16 mouse cellular contexts compared by ENCODE assay signal in genomic region chr10:130293741-130294408, GRCm38 (mm10). TPM values are rescaled to one million over a fixed set of nuclear protein-coding genes. Genes with fewer than 3 reads are reported as not detected.
DNase-seq lines count a peak whose midpoint lies in the region; ATAC-seq and TF ChIP-seq lines count a peak whose summit lies in the region.
"Had no signal": no experiment of that assay in that cellular context is flagged by ENCODE, and none has a peak within 500 bp of the region (broad histone marks: within the 10 kb centered on the region; RNA-seq: fewer than 3 reads in every experiment).

No protein-coding gene starts in this region.

- no peak for TF ChIP-seq POLR2A in testis, adult 2 months (IDR thresholded peaks at IDR 0.05; ENCODE audit: control insufficient read depth, low read depth, low read length)
- TF ChIP-seq POLR2A in kidney, adult 2 months (IDR thresholded peaks at IDR 0.05; ENCODE audit: low read depth, low read length): no peak

- H3K9me3 ChIP-seq in forebrain, embryonic 12.5 days: no peaks in the 10 kb centered on the region
- H3K9me3 ChIP-seq in hindbrain, embryonic 16.5 days (ENCODE audit: control insufficient read depth, low read length): no peaks in the 10 kb centered on the region
- H3K9me3 ChIP-seq: lung, embryonic 15.5 days had no signal

- no peak overlapping the region for H3K27ac ChIP-seq in testis, adult 2 months (ENCODE audit: control insufficient read depth, insufficient read depth, low read depth, low read length)
- H3K27ac ChIP-seq in forebrain, embryonic 12.5 days: peak overlapping the region; percentile 13; the same call in 1 of the 2 replicates
- H3K27ac ChIP-seq in hindbrain, embryonic 16.5 days (ENCODE audit: low read depth, low read length): no peak overlapping the region
- H3K27ac ChIP-seq in kidney, adult 2 months (ENCODE audit: insufficient read depth, low read depth, low read length): no peak overlapping the region
- H3K27ac ChIP-seq: lung, embryonic 15.5 days; stomach, postnatal 0 days had no signal

- H3K4me1 ChIP-seq in testis, adult 2 months (ENCODE audit: control insufficient read depth, insufficient read depth, low read length): no peaks in the 10 kb centered on the region
- peaks cover 13% of the 10 kb centered on the region for H3K4me1 ChIP-seq in forebrain, embryonic 12.5 days
- H3K4me1 ChIP-seq in hindbrain, embryonic 16.5 days (ENCODE audit: control insufficient read depth, insufficient read depth, low read depth, low read length): no peaks in the 10 kb centered on the region; the same call in 1 of the 2 replicates
- no peaks in the 10 kb centered on the region for H3K4me1 ChIP-seq in kidney, adult 2 months (ENCODE audit: control insufficient read depth, insufficient read depth, low read length)
- H3K4me1 ChIP-seq: lung, embryonic 15.5 days had no signal

- ATAC-seq in forebrain, embryonic 12.5 days (ENCODE audit: low FRiP score): peak; percentile 78
- ATAC-seq in hindbrain, embryonic 16.5 days: 0 out of 2 replicates have a peak, but pooled peaks have one; percentile 52
- no peak for ATAC-seq in erythroblast, adult 5-6 weeks (replicated peaks; ENCODE audit: low FRiP score, poor library complexity, severe bottlenecking)

- no peak for DNase-seq in testis, postnatal 14 days (ENCODE audit: low spot score)
- DNase-seq in frontal cortex, postnatal 10 days (ENCODE audit: low spot score in 2 of 2): no peak
- DNase-seq in kidney, adult 2 months: no peak
- DNase-seq: adrenal gland, postnatal 36 days; heart, postnatal 36 days; kidney, adult 8-10 months had no signal

- no peaks in the 10 kb centered on the region for H3K36me3 ChIP-seq in testis, adult 2 months (ENCODE audit: control insufficient read depth, insufficient read depth, low read length)
- H3K36me3 ChIP-seq in forebrain, embryonic 12.5 days (replicated peaks): no peaks in the 10 kb centered on the region
- no peaks in the 10 kb centered on the region for H3K36me3 ChIP-seq in hindbrain, embryonic 16.5 days (ENCODE audit: control insufficient read depth, insufficient read depth, low read length)
- H3K36me3 ChIP-seq in kidney, adult 2 months (ENCODE audit: control insufficient read depth, insufficient read depth, low read length): no peaks in the 10 kb centered on the region
- H3K36me3 ChIP-seq: lung, embryonic 15.5 days had no signal

- no peak for TF ChIP-seq CTCF in testis, adult 2 months (IDR thresholded peaks at IDR 0.05; ENCODE audit: control insufficient read depth, insufficient read depth, insufficient replicate concordance, low read depth, low read length)
- no peak for TF ChIP-seq CTCF in kidney, adult 2 months (conservative IDR thresholded peaks at IDR 0.05; ENCODE audit: insufficient read depth, insufficient read length, low read depth, low read length)

- no peak overlapping the region for H3K4me2 ChIP-seq in forebrain, embryonic 12.5 days
- H3K4me2 ChIP-seq in hindbrain, embryonic 16.5 days (ENCODE audit: low read length): no peak overlapping the region
- H3K4me2 ChIP-seq: lung, embryonic 15.5 days had no signal

- peak overlapping the region; percentile 34; the same call in 1 of the 2 replicates for H3K4me3 ChIP-seq in testis, adult 2 months (ENCODE audit: control insufficient read depth, low read depth, low read length)
- no peak overlapping the region for H3K4me3 ChIP-seq in forebrain, embryonic 12.5 days (replicated peaks)
- H3K4me3 ChIP-seq in hindbrain, embryonic 16.5 days (ENCODE audit: low read length): no peak overlapping the region
- no peak overlapping the region for H3K4me3 ChIP-seq in kidney, adult 2 months (ENCODE audit: insufficient read depth, low read depth, low read length)
- H3K4me3 ChIP-seq: lung, embryonic 15.5 days had no signal

- 20% methylated on average over 3 of the region's 3 CpGs for WGBS in forebrain, embryonic 12.5 days
- 8% methylated on average over 3 of the region's 3 CpGs for WGBS in hindbrain, embryonic 16.5 days
- WGBS in kidney, adult 2 months: 12% methylated on average over 3 of the region's 3 CpGs

- H3K27me3 ChIP-seq in testis, adult 2 months (ENCODE audit: control insufficient read depth, insufficient read depth, low read length): no peaks in the 10 kb centered on the region
- no peaks in the 10 kb centered on the region for H3K27me3 ChIP-seq in forebrain, embryonic 12.5 days
- H3K27me3 ChIP-seq in hindbrain, embryonic 16.5 days (replicated peaks; ENCODE audit: control insufficient read depth, insufficient read depth, low read length): no peaks in the 10 kb centered on the region
- H3K27me3 ChIP-seq in kidney, adult 2 months (replicated peaks; ENCODE audit: control insufficient read depth, insufficient read depth, low read length): no peaks in the 10 kb centered on the region
- H3K27me3 ChIP-seq: CH12.LX; lung, embryonic 15.5 days had no signal

- H3K9ac ChIP-seq in forebrain, embryonic 12.5 days: no peak overlapping the region
- no peak overlapping the region for H3K9ac ChIP-seq in hindbrain, embryonic 16.5 days (ENCODE audit: low read depth, low read length)
- H3K9ac ChIP-seq: lung, embryonic 15.5 days had no signal

RNA-seq across cellular contexts. Expression of gene Neurod4, which starts 13.8 kb away (rescaled TPM):
- not detected in 2 replicates for polyA plus RNA-seq in testis, adult 2 months (2012; rRNA removed)
- polyA plus RNA-seq in forebrain, embryonic 12.5 days (2016; fragmentation: Nextera tagmentation; extraction: Ambion mirVana): 5.1 and 5.7 TPM in 2 replicates
- 1.5 and 1.6 TPM in 2 replicates for polyA plus RNA-seq in hindbrain, embryonic 16.5 days (2015; fragmentation: Nextera tagmentation; extraction: Ambion mirVana)
- not detected in 2 replicates for total RNA-seq in erythroblast, adult 5-6 weeks (2015; ENCODE audit: low replicate concordance)
- not detected in 2 replicates for total RNA-seq in erythroblast, adult 5-6 weeks (2017; ENCODE audit: low replicate concordance)
- not detected in 2 replicates for polyA plus RNA-seq in kidney, adult 2 months (2012; rRNA removed)
- total RNA-seq: heart, postnatal 36 days; liver, adult 2 months; monocyte, adult 5-6 weeks had no signal
- polyA plus RNA-seq: liver, adult 2 months; lung, embryonic 15.5 days; stomach, postnatal 0 days; urinary bladder, adult 2 months had no signal

RNA-seq across cellular contexts. Expression of gene Tespa1, which starts 28.8 kb away (rescaled TPM):
- polyA plus RNA-seq in testis, adult 2 months (2012; rRNA removed): not detected in 2 replicates
- not detected in 2 replicates for polyA plus RNA-seq in forebrain, embryonic 12.5 days (2016; fragmentation: Nextera tagmentation; extraction: Ambion mirVana)
- 0.09 TPM in 1 of 2 replicates, not detected in the other for polyA plus RNA-seq in hindbrain, embryonic 16.5 days (2015; fragmentation: Nextera tagmentation; extraction: Ambion mirVana)
- 0.77 and 2.7 TPM in 2 replicates for total RNA-seq in erythroblast, adult 5-6 weeks (2015; ENCODE audit: low replicate concordance)
- total RNA-seq in erythroblast, adult 5-6 weeks (2017; ENCODE audit: low replicate concordance): 2.5 and 3.2 TPM in 2 replicates
- polyA plus RNA-seq in kidney, adult 2 months (2012; rRNA removed): 0.72 TPM in 1 of 2 replicates, not detected in the other
